Mouse (Mus musculus) hindbrain, embryonic 15.5 days (tissue): Measurements from ENCODE around the gene Slc4a1ap. TPM values are rescaled to one million over a fixed set of nuclear protein-coding genes. Genes with fewer than 3 reads are reported as not detected.

ENCODE experiments used
- ATAC-seq: fragments of 200-750 bp; cut with Nextera tagmentation; 2 replicates; pipeline ENCODE4 v1.8.0; 2017; ENCODE audit warnings: low read depth, moderate number of reproducible peaks, moderate TSS enrichment; ENCODE audit not compliant: low FRiP score
- H3K27ac ChIP-seq: fragments of 300-500 bp; sonication (generic); replicated peaks from 2 replicates; pipeline ENCODE4 v1.5.1; 2015; ENCODE audit warnings: mild to moderate bottlenecking, inconsistent platforms
- H3K27me3 ChIP-seq: fragments of 300-500 bp; sonication (generic); 2 replicates; pipeline ENCODE4 v1.6.1; 2015; ENCODE audit warnings: control low read depth, inconsistent platforms
- H3K36me3 ChIP-seq: fragments of 300-500 bp; sonication (generic); 2 replicates; pipeline ENCODE4 v1.6.1; 2015; ENCODE audit warnings: control low read depth, inconsistent platforms
- H3K4me1 ChIP-seq: fragments of 300-500 bp; sonication (generic); replicated peaks from 2 replicates; pipeline ENCODE4 v1.6.1; 2015; ENCODE audit warnings: control low read depth, inconsistent platforms
- H3K4me2 ChIP-seq: fragments of 300-500 bp; sonication (generic); 2 replicates; pipeline ENCODE4 v1.6.1; 2015; ENCODE audit warnings: moderate library complexity, mild to moderate bottlenecking, inconsistent platforms
- H3K4me3 ChIP-seq: fragments of 300-500 bp; sonication (generic); 2 replicates; pipeline ENCODE4 v1.5.1; 2015; ENCODE audit warnings: mild to moderate bottlenecking, inconsistent platforms
- H3K9ac ChIP-seq: fragments of 300-500 bp; sonication (generic); 2 replicates; pipeline ENCODE4 v1.6.1; 2015; ENCODE audit warnings: inconsistent platforms
- H3K9me3 ChIP-seq: fragments of 300-500 bp; sonication (generic); 2 replicates; pipeline ENCODE4 v1.6.1; 2016; ENCODE audit warnings: control low read depth, inconsistent platforms
- WGBS: fragments of 180-500 bp; shearing (Covaris S2); methylation state at CpG from one replicate; pipeline ENCODE4 v1.1.7; 2015; 5-methylcytosine and 5-hydroxymethylcytosine counted together
- polyA plus RNA-seq: library from polyadenylated mRNA; unstranded; fragments of >200 nt; fragmentation: Nextera tagmentation; extraction: Ambion mirVana; gene quantifications from 2 replicates; pipeline ENCODE4 v1.2.1, GENCODE M21; 2015

The Slc4a1ap gene
- 31.8 and 32.0 TPM in 2 replicates for polyA plus RNA-seq

DNA sequence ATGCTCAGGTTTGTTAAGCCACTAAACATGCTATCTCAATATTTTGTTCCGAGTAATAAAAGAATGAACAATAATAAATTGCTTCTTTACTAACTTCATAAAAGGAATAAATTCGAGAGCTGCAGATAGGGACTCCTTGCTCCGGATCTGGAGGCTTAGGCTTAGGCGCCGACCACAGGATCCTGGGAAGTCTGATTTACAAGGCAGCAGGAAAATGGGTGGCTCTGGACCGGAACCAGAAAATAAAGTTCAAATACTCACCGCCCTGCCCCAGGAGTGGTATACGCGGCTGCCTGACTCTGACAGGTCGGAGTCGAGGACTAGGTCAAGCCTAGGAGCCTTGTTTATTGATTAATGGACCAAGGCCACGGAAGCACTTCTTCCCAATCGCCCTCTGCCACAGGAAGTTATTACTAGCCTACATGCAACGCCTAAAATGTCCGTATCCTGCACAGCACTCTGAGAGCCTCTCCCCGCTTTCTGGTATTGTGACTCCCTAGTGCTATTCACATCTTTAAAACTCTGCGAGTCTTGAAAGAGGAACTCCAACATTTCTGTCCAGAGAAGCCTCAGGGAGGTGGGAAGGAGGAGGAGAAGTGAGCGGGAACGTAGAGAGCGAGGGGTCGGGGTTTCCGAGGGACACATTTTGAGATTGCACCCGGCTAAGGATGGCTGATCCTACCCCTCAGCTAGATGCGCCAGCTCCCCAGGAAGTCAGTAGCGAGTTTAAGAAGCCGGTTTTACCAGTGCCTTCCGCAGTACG, at the start of gene Slc4a1ap:
Gene Slc4a1ap (plus strand): TSS at position 642 of the 763 bp plus-strand sequence.
- peak; percentile 89 for ATAC-seq
- Histone ChIP-seq H3K4me1 (peaks cover 38% of the 10 kb centered on the region), H3K9ac (peak within 1 kb of the TSS; percentile 90), H3K4me3 (peak within 1 kb of the TSS; percentile 93), H3K36me3 (peaks cover 25% of the 10 kb centered on the region), H3K4me2 (peak within 1 kb of the TSS; percentile 98), H3K9me3 (no peaks in the 10 kb centered on the region), H3K27me3 (no peaks in the 10 kb centered on the region), H3K27ac (peak within 1 kb of the TSS; percentile 89)
- WGBS: under 1% methylated on average over 28 of the region's 28 CpGs

DNA sequence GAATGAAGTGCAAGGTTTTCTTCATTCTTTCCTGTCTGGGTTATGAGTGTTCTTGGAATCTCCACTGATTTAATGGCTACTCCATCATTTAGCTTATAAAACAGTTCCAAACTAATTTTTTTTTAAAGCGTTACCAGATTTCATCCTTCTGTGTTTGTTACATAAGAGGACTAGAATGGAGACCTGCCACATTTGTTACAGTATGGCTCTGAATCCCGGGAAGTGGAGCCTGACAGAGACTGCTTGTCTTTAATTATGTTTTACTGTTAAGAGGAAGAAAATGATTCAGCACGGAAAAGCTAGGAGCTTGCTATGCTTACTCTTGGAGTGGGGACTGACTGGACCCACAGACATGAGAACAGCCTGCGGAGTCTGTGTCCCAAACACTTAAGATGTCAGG, 46.3 kb upstream of the Slc4a1ap start:
- peaks cover 71% of the 10 kb centered on the region for H3K36me3 ChIP-seq
- no peaks in the 10 kb centered on the region for H3K4me1 ChIP-seq

DNA sequence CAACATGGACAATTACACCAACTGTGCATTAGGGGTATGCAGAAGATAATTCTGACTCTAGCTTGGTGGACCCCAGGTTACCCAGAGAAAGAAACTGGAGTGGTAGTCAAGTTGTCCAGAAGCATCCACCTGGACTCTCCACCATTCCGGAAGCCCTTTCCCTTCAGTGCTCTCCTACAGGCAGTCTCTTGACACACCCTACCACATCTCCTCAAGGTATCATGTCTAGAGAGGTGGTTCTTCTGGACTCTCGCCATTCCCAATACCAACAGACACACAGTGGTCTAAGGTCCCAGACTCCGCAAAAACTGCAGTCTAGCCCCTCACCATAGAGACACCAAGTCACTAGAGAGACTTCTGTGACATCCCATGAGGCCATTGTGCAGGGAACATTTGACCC, 41.4 kb upstream of the Slc4a1ap start, which contains the start of gene 4930548H24Rik:
Gene 4930548H24Rik (plus strand): TSS at position 301 of the 400 bp plus-strand sequence.
- Histone ChIP-seq H3K9ac (no peak within 1 kb of the TSS), H3K4me1 (no peaks in the 10 kb centered on the region), H3K4me2 (no peak within 1 kb of the TSS), H3K9me3 (no peaks in the 10 kb centered on the region), H3K4me3 (no peak within 1 kb of the TSS), H3K27me3 (no peaks in the 10 kb centered on the region), H3K27ac (no peak within 1 kb of the TSS), H3K36me3 (peaks cover 23% of the 10 kb centered on the region)
- 97% methylated on average over 3 of the region's 3 CpGs for WGBS
- ATAC-seq: no peak

More for the DNA sequence above, 46.3 kb upstream of the Slc4a1ap start:
- Histone ChIP-seq H3K9me3 (no peaks in the 10 kb centered on the region), H3K9ac (no peak overlapping the region), H3K4me2 (no peak overlapping the region), H3K27ac (no peak overlapping the region), H3K4me3 (no peak overlapping the region), H3K27me3 (no peaks in the 10 kb centered on the region)
- no peak for ATAC-seq
- WGBS: 93% methylated on average over 4 of the region's 4 CpGs

DNA sequence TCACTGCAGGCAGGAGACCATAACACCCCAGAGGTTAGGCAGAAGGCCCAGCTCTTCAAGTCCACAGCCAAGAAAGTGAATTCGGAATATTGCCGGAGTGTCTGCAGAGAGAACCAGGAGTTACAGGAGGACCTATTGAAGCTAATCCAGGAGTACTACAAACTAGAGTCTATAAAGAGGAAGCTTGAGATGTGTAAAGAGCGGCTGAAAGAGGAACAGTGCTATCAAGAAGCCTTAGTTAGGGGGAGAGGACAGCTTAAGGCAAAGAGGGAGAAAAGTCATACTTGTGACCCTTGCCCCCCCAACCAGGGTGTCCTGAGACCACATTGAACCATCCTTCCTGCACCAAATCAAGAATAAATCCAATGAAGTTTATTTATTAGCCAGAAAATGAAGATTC, 38.9 kb upstream of the Slc4a1ap start:
- Histone ChIP-seq H3K27ac (no peak overlapping the region), H3K27me3 (no peaks in the 10 kb centered on the region), H3K9me3 (no peaks in the 10 kb centered on the region), H3K36me3 (0 out of 2 replicates have a peak, but pooled peaks cover 4% of the 10 kb centered on the region), H3K4me1 (no peaks in the 10 kb centered on the region), H3K4me3 (no peak overlapping the region), H3K4me2 (no peak overlapping the region), H3K9ac (no peak overlapping the region)
- WGBS: 91% methylated on average over 3 of the region's 3 CpGs
- ATAC-seq: no peak

- no peak for ATAC-seq
- H3K4me1 ChIP-seq: peaks cover 3% of the 10 kb centered on the region; the same call in 1 of the 2 replicates
- H3K36me3 ChIP-seq: no peaks in the 10 kb centered on the region
- no peak overlapping the region for H3K4me2 ChIP-seq
- no peaks in the 10 kb centered on the region for H3K9me3 ChIP-seq
- no peak overlapping the region for H3K4me3 ChIP-seq
- no peak overlapping the region for H3K27ac ChIP-seq
- no peaks in the 10 kb centered on the region for H3K27me3 ChIP-seq
- no peak overlapping the region for H3K9ac ChIP-seq
- 74% methylated on average over 7 of the region's 7 CpGs for WGBS
Observed at GRCm38 (mm10) chr5:31489116-31489769, 37.6 kb upstream of the Slc4a1ap start.

GRCm38 (mm10) chr5:31492031-31492430, 34.8 kb upstream of the Slc4a1ap start:
- no peak for ATAC-seq
- Histone ChIP-seq H3K4me2 (no peak overlapping the region), H3K9me3 (no peaks in the 10 kb centered on the region), H3K9ac (no peak overlapping the region), H3K27ac (no peak overlapping the region), H3K36me3 (peaks cover 6% of the 10 kb centered on the region), H3K27me3 (no peaks in the 10 kb centered on the region), H3K4me1 (peaks cover 14% of the 10 kb centered on the region), H3K4me3 (no peak overlapping the region)
- WGBS: 66% methylated on average over 1 of the region's 1 CpGs

DNA sequence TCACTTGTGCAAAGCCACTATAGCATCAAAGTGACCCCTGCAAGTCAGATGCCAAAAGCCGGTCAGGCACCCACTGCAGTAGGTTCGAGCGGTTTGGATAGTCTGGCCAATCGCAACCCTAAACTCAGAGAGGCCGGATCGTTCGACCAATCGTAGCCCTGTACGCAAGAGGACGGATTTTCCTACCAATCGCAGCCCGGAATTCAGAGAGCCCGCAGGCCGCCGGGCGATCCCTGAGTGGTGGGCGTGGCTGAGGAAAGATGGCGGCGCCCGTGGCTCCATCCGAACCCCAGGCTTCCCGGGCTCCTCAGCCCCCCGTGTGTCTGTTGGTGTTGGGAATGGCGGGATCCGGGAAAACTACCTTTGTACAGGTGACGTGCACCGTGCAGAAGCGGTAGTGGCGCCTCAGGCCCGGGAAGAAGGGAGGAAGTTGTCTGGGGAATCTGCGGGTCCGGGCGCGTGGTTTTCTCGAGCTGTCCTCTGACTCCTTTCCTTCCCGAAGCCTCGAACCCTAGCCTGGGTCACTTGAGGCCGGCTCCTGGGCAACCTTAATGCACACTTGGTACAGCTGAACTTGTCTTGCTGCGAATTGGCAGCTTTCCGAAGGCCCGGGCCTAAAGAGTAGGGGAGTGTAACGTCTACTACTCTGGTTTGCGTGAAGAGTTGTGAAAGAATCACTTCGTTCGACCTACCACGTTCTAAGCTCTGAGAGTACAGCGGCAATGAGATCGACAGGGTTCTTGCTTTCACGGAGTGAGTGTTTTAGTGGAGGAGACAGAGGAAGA, 32.1 kb upstream of the Slc4a1ap start, which contains the start of gene Gpn1:
Gene Gpn1 (plus strand): TSS at position 229 of the 785 bp plus-strand sequence.
- peak; percentile 100 for ATAC-seq
- under 1% methylated on average over 49 of the region's 49 CpGs for WGBS
- H3K9me3 ChIP-seq: no peaks in the 10 kb centered on the region
- peak within 1 kb of the TSS; percentile 67 for H3K9ac ChIP-seq
- peak within 1 kb of the TSS; percentile 90 for H3K4me3 ChIP-seq
- peak within 1 kb of the TSS; percentile 55 for H3K27ac ChIP-seq
- peaks cover 31% of the 10 kb centered on the region for H3K36me3 ChIP-seq
- H3K4me1 ChIP-seq: peaks cover 14% of the 10 kb centered on the region
- H3K4me2 ChIP-seq: peak within 1 kb of the TSS; percentile 83
- H3K27me3 ChIP-seq: no peaks in the 10 kb centered on the region

DNA sequence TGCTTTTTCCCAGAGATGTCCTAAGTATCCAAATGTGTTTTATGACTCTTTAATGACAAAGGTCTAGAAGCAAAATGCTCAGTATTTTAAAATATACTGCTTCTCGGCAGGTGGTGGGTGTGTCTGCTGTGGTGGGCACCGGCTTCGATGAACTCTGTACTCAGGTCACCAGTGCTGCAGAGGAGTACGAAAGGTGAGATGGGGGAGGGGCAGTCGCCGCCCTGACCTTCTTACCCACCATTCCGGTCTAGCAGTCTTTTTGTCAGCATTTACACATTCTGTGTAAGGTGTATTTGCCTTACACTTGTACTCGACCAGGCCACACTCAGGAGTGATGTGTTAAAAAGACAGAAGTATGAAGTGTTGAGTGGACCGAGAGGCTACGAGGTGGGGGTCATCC, 22.0 kb upstream of the Slc4a1ap start:
- Histone ChIP-seq H3K27me3 (no peaks in the 10 kb centered on the region), H3K4me2 (no peak overlapping the region), H3K4me1 (no peaks in the 10 kb centered on the region), H3K9ac (no peak overlapping the region), H3K4me3 (no peak overlapping the region), H3K27ac (no peak overlapping the region), H3K36me3 (peaks cover 84% of the 10 kb centered on the region), H3K9me3 (no peaks in the 10 kb centered on the region)
- ATAC-seq: no peak
- WGBS: 96% methylated on average over 10 of the region's 10 CpGs

DNA sequence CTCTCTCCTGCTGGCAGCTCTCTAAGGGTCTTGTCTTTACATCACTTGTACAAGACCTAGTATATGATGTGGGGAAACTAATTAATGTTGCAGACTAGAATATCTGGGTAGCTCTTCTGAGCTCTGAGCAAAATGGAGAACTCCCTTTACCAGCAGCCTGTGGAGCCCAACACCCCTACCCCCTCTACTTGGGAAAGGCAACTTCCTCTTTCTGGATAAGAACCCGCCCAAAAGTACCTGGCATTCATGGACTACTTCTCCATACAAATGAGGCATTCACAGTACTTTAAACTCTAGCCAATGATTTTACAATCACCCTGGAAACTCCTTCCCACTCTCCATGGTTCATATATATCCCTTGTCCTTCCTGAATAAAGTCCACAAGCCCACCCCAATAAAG, 14.3 kb upstream of the Slc4a1ap start:
- Histone ChIP-seq H3K9ac (no peak overlapping the region), H3K27ac (no peak overlapping the region), H3K27me3 (no peaks in the 10 kb centered on the region), H3K4me1 (no peaks in the 10 kb centered on the region), H3K36me3 (peaks cover 78% of the 10 kb centered on the region), H3K9me3 (no peaks in the 10 kb centered on the region), H3K4me2 (no peak overlapping the region), H3K4me3 (no peak overlapping the region)
- no peak for ATAC-seq
- 79% methylated on average over 1 of the region's 1 CpGs for WGBS

DNA sequence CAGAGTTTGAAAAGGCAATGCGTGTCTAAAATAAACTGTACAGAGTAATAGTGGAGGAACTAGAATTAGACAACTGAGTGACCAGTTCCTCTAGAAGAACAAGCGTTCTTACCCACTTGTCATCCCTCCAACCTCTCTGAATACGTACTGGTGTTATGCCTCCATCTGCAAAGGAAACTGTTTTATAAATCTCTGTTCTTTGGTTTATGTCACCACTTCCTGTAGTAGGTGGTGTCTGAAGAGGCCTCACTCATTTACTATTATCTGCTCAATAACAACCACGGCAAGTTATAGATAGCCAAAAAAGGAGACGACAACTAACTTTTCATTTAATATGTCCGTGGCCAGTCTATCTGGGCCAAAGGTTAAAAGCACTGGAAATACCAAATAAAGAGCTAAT, 6.2 kb upstream of the Slc4a1ap start:
- H3K4me2 ChIP-seq: no peak overlapping the region
- no peaks in the 10 kb centered on the region for H3K9me3 ChIP-seq
- 94% methylated on average over 6 of the region's 6 CpGs for whole genome bisulfite sequencing
- no peaks in the 10 kb centered on the region for H3K27me3 ChIP-seq
- H3K27ac ChIP-seq: no peak overlapping the region
- peaks cover 13% of the 10 kb centered on the region for H3K4me1 ChIP-seq
- ATAC-seq: no peak
- no peak overlapping the region for H3K4me3 ChIP-seq
- no peak overlapping the region for H3K9ac ChIP-seq
- peaks cover 60% of the 10 kb centered on the region for H3K36me3 ChIP-seq

DNA sequence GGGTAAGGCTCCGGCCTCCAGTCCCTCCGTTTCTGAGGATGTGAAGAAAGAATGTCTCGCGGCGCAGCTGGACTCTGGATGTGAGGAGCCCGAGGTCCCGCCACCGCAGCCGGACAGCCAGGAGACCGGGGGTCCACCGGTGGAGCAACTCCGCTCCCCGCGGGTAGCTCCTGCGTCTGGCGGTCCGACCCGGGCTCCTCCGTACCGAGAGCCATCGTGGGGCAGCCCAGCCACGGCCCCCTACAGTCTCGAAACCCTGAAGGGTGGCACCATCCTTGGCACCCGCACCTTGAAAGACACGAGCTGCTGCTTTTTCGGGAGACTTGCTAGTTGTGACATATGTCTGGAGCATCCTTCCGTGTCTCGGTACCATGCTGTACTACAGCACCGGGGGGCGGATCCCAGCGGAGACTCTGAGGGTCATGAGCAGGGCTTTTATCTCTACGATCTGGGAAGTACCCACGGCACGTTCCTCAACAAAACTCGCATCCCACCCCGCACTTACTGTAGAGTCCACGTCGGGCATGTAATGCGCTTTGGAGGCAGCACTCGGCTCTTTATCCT, 404 bp downstream of the Slc4a1ap start:
- H3K9ac ChIP-seq: peak overlapping the region; percentile 90
- H3K4me1 ChIP-seq: peaks cover 38% of the 10 kb centered on the region
- H3K27ac ChIP-seq: peak overlapping the region; percentile 89
- H3K27me3 ChIP-seq: no peaks in the 10 kb centered on the region
- peak; percentile 59 for ATAC-seq
- H3K4me2 ChIP-seq: peak overlapping the region; percentile 98
- peak overlapping the region; percentile 93 for H3K4me3 ChIP-seq
- H3K9me3 ChIP-seq: no peaks in the 10 kb centered on the region
- WGBS: 4% methylated on average over 40 of the region's 40 CpGs
- H3K36me3 ChIP-seq: peaks cover 27% of the 10 kb centered on the region
